Mouse (Mus musculus) heart, embryonic 10.5 days (tissue): ENCODE data around the gene Gucy2d. TPM values are rescaled to one million over a fixed set of nuclear protein-coding genes. Genes with fewer than 3 reads are reported as not detected.
A peak's percentile ranks its signal among the peaks of the same experiment; 100 is the strongest.

ENCODE experiments used
- DNase-seq: peaks from one replicate; pipeline ENCODE4 v3.0.0-alpha.2; 2017; ENCODE audit warnings: low spot score
- H3K27ac ChIP-seq: fragments of 300-500 bp; sonication (generic); 2 replicates; pipeline ENCODE4 v1.5.1; 2016; ENCODE audit warnings: mild to moderate bottlenecking
- H3K27me3 ChIP-seq: fragments of 300-500 bp; sonication (generic); 2 replicates; pipeline ENCODE4 v1.6.1; 2016; ENCODE audit warnings: mild to moderate bottlenecking; ENCODE audit not compliant: poor library complexity, insufficient read depth, severe bottlenecking
- H3K36me3 ChIP-seq: fragments of 300-500 bp; sonication (generic); 2 replicates; pipeline ENCODE4 v1.6.1; 2016; ENCODE audit warnings: mild to moderate bottlenecking, moderate library complexity
- H3K4me1 ChIP-seq: fragments of 300-500 bp; sonication (generic); 2 replicates; pipeline ENCODE4 v1.6.1; 2016; ENCODE audit warnings: mild to moderate bottlenecking
- H3K4me3 ChIP-seq: fragments of 300-500 bp; sonication (generic); 2 replicates; pipeline ENCODE4 v1.5.1; 2016; ENCODE audit warnings: mild to moderate bottlenecking, moderate library complexity
- H3K9me3 ChIP-seq: fragments of 300-500 bp; sonication (generic); 2 replicates; pipeline ENCODE4 v1.6.1; 2016; ENCODE audit warnings: mild to moderate bottlenecking, moderate library complexity
- WGBS: fragments of 180-500 bp; shearing (Covaris S2); methylation state at CpG from one replicate; pipeline ENCODE4 v1.1.7; 2016; 5-methylcytosine and 5-hydroxymethylcytosine counted together
- polyA plus RNA-seq: library from polyadenylated mRNA; unstranded; fragments of >200 nt; fragmentation: Nextera tagmentation; extraction: Ambion mirVana; gene quantifications from 2 replicates; pipeline ENCODE4 v1.2.1, GENCODE M21; 2016

Gucy2d gene
- polyA plus RNA-seq = not detected in 2 replicates

- H3K27me3 ChIP-seq = no peaks in the 10 kb centered on the region
These were observed at the start of gene Gucy2d for GRCm38 (mm10) chr7:98439956-98440466. TSS of gene Gucy2d (plus strand) at chr7:98440416.

GRCm38 (mm10) chr7:98390486-98390885 lies 49.7 kb upstream of the Gucy2d start:
- no peak for DNase-seq

More at GRCm38 (mm10) chr7:98439956-98440466, at the start of gene Gucy2d:
- Histone ChIP-seq H3K4me3 (no peak within 1 kb of the TSS), H3K9me3 (no peaks in the 10 kb centered on the region), H3K36me3 (no peaks in the 10 kb centered on the region), H3K27ac (no peak within 1 kb of the TSS), H3K4me1 (peaks cover 11% of the 10 kb centered on the region)
- WGBS = 20% methylated on average over 10 of the region's 10 CpGs
- DNase-seq = no peak

GRCm38 (mm10) chr7:98391351-98391936 lies 48.8 kb upstream of the Gucy2d start:
- H3K4me3 ChIP-seq = no peak overlapping the region
- no peaks in the 10 kb centered on the region for H3K36me3 ChIP-seq
- no peak for DNase-seq
- 0 out of 2 replicates have a peak, but pooled peaks cover 5% of the 10 kb centered on the region for H3K27me3 ChIP-seq
- 77% methylated on average over 7 of the region's 7 CpGs for WGBS
- H3K9me3 ChIP-seq = 0 out of 2 replicates have a peak, but pooled peaks cover 4% of the 10 kb centered on the region
- H3K4me1 ChIP-seq = 0 out of 2 replicates have a peak, but pooled peaks cover 2% of the 10 kb centered on the region
- no peak overlapping the region for H3K27ac ChIP-seq

More at GRCm38 (mm10) chr7:98390486-98390885, 49.7 kb upstream of the Gucy2d start:
- H3K27ac ChIP-seq = no peak overlapping the region
- H3K4me3 ChIP-seq = no peak overlapping the region
- 0 out of 2 replicates have a peak, but pooled peaks cover 2% of the 10 kb centered on the region for H3K4me1 ChIP-seq
- 0 out of 2 replicates have a peak, but pooled peaks cover 4% of the 10 kb centered on the region for H3K9me3 ChIP-seq
- H3K36me3 ChIP-seq = no peaks in the 10 kb centered on the region
- 0 out of 2 replicates have a peak, but pooled peaks cover 5% of the 10 kb centered on the region for H3K27me3 ChIP-seq
- 74% methylated on average over 2 of the region's 2 CpGs for WGBS

GRCm38 (mm10) chr7:98392466-98393201 lies 47.6 kb upstream of the Gucy2d start:
- Histone ChIP-seq H3K36me3 (no peaks in the 10 kb centered on the region), H3K27me3 (0 out of 2 replicates have a peak, but pooled peaks cover 5% of the 10 kb centered on the region), H3K27ac (no peak overlapping the region), H3K4me3 (no peak overlapping the region), H3K9me3 (0 out of 2 replicates have a peak, but pooled peaks cover 4% of the 10 kb centered on the region), H3K4me1 (no peaks in the 10 kb centered on the region)
- DNase-seq = no peak
- 84% methylated on average over 8 of the region's 8 CpGs for WGBS

GRCm38 (mm10) chr7:98402582-98403574 lies 37.3 kb upstream of the Gucy2d start:
- no peak for DNase-seq
- H3K4me1 ChIP-seq = peaks cover 6% of the 10 kb centered on the region; the same call in 1 of the 2 replicates
- H3K27ac ChIP-seq = no peak overlapping the region
- H3K27me3 ChIP-seq = no peaks in the 10 kb centered on the region
- H3K36me3 ChIP-seq = no peaks in the 10 kb centered on the region
- WGBS = 66% methylated on average over 15 of the region's 15 CpGs
- no peak overlapping the region for H3K4me3 ChIP-seq
- no peaks in the 10 kb centered on the region for H3K9me3 ChIP-seq

GRCm38 (mm10) chr7:98403996-98404395 lies 36.2 kb upstream of the Gucy2d start:
- no peak overlapping the region for H3K27ac ChIP-seq
- H3K9me3 ChIP-seq = no peaks in the 10 kb centered on the region
- no peaks in the 10 kb centered on the region for H3K27me3 ChIP-seq
- no peaks in the 10 kb centered on the region for H3K36me3 ChIP-seq
- H3K4me3 ChIP-seq = no peak overlapping the region
- no peak for DNase-seq
- H3K4me1 ChIP-seq = peaks cover 6% of the 10 kb centered on the region; the same call in 1 of the 2 replicates
- 68% methylated on average over 4 of the region's 4 CpGs for WGBS

- H3K4me1 ChIP-seq = peaks cover 6% of the 10 kb centered on the region; the same call in 1 of the 2 replicates
- WGBS = 77% methylated on average over 5 of the region's 5 CpGs
- DNase-seq = no peak
- H3K4me3 ChIP-seq = no peak overlapping the region
- H3K36me3 ChIP-seq = no peaks in the 10 kb centered on the region
- H3K27me3 ChIP-seq = no peaks in the 10 kb centered on the region
- H3K9me3 ChIP-seq = no peaks in the 10 kb centered on the region
- H3K27ac ChIP-seq = no peak overlapping the region
These were observed 32.6 kb upstream of the Gucy2d start for GRCm38 (mm10) chr7:98407615-98408014.

- no peaks in the 10 kb centered on the region for H3K9me3 ChIP-seq
- H3K4me3 ChIP-seq = no peak overlapping the region
- H3K27me3 ChIP-seq = no peaks in the 10 kb centered on the region
- no peak overlapping the region for H3K27ac ChIP-seq
- H3K36me3 ChIP-seq = no peaks in the 10 kb centered on the region
- no peak for DNase-seq
- WGBS = 76% methylated on average over 4 of the region's 4 CpGs
- H3K4me1 ChIP-seq = peaks cover 42% of the 10 kb centered on the region
These were observed 27.1 kb upstream of the Gucy2d start for GRCm38 (mm10) chr7:98413115-98413514.

GRCm38 (mm10) chr7:98415550-98415949 lies 24.7 kb upstream of the Gucy2d start:
- peak overlapping the region; percentile 82 for H3K27ac ChIP-seq
- WGBS = 20% methylated on average over 3 of the region's 3 CpGs
- no peak overlapping the region for H3K4me3 ChIP-seq
- H3K4me1 ChIP-seq = peaks cover 60% of the 10 kb centered on the region
- no peaks in the 10 kb centered on the region for H3K9me3 ChIP-seq
- H3K27me3 ChIP-seq = no peaks in the 10 kb centered on the region
- H3K36me3 ChIP-seq = no peaks in the 10 kb centered on the region
- no peak for DNase-seq

GRCm38 (mm10) chr7:98416020-98416419 lies 24.2 kb upstream of the Gucy2d start:
- 57% methylated on average over 4 of the region's 4 CpGs for WGBS

GRCm38 (mm10) chr7:98418031-98418805 lies 22.0 kb upstream of the Gucy2d start:
- WGBS = 49% methylated on average over 17 of the region's 17 CpGs
- DNase-seq = no peak
- Histone ChIP-seq H3K4me1 (peaks cover 60% of the 10 kb centered on the region), H3K27me3 (no peaks in the 10 kb centered on the region), H3K9me3 (no peaks in the 10 kb centered on the region), H3K27ac (peak overlapping the region; percentile 78), H3K36me3 (no peaks in the 10 kb centered on the region), H3K4me3 (no peak overlapping the region)

More at GRCm38 (mm10) chr7:98416020-98416419, 24.2 kb upstream of the Gucy2d start:
- no peak overlapping the region for H3K4me3 ChIP-seq
- no peaks in the 10 kb centered on the region for H3K9me3 ChIP-seq
- no peak for DNase-seq
- no peaks in the 10 kb centered on the region for H3K36me3 ChIP-seq
- peak overlapping the region; percentile 82 for H3K27ac ChIP-seq
- H3K4me1 ChIP-seq = peaks cover 60% of the 10 kb centered on the region
- H3K27me3 ChIP-seq = no peaks in the 10 kb centered on the region
